In the genomic region with DNA sequence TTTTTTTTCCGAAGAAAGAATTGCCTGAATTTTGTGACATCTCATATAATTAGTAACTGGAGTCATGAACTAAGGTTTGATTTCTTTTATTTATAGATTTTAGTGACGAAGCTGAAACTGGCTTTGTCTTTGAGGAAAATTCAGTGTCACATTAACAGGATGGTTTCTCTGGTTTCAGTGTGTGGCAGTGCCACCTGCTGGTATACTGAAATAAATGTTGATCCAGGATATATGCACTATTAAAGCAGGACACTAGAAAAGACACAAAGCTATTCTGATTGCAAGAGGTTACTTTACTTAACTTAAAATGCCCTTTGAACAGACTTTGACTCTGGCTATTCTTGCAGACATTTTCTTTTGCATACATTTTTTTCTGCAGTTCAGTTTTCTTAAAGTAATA, we compare ENCODE assay signal across 9 mouse cellular contexts. TPM values are rescaled to one million over a fixed set of nuclear protein-coding genes. Genes with fewer than 3 reads are reported as not detected.
A peak's percentile ranks its signal among the peaks of the same experiment; 100 is the strongest.
DNase-seq lines count a peak whose midpoint lies in the region; ATAC-seq and TF ChIP-seq lines count a peak whose summit lies in the region.
"Had no signal": no experiment of that assay in that cellular context is flagged by ENCODE, and none has a peak within 500 bp of the region (broad histone marks: within the 10 kb centered on the region; RNA-seq: fewer than 3 reads in every experiment).

No protein-coding gene starts in this region.

- no peak for TF ChIP-seq CTCF in kidney, adult 2 months (conservative IDR thresholded peaks at IDR 0.05; ENCODE audit: insufficient read depth, insufficient read length, low read depth, low read length)

- TF ChIP-seq POLR2A in kidney, adult 2 months (IDR thresholded peaks at IDR 0.05; ENCODE audit: low read depth, low read length) = no peak

- H3K9me3 ChIP-seq in kidney, embryonic 16.5 days (ENCODE audit: low read length) = no peaks in the 10 kb centered on the region
- H3K9me3 ChIP-seq in embryonic facial prominence, embryonic 10.5 days = no peaks in the 10 kb centered on the region
- no peaks in the 10 kb centered on the region for H3K9me3 ChIP-seq in intestine, embryonic 15.5 days
- H3K9me3 ChIP-seq: embryonic facial prominence, embryonic 13.5 days had no signal

- no peak overlapping the region for H3K4me2 ChIP-seq in kidney, embryonic 16.5 days (replicated peaks; ENCODE audit: low read depth, low read length)
- no peak overlapping the region for H3K4me2 ChIP-seq in intestine, embryonic 15.5 days (replicated peaks)
- H3K4me2 ChIP-seq: embryonic facial prominence, embryonic 13.5 days had no signal

- no peak overlapping the region for H3K4me3 ChIP-seq in kidney, adult 2 months (ENCODE audit: insufficient read depth, low read depth, low read length)
- H3K4me3 ChIP-seq in kidney, embryonic 16.5 days (ENCODE audit: low read length) = no peak overlapping the region
- no peak overlapping the region for H3K4me3 ChIP-seq in embryonic facial prominence, embryonic 10.5 days
- H3K4me3 ChIP-seq in intestine, embryonic 15.5 days (replicated peaks) = no peak overlapping the region
- H3K4me3 ChIP-seq: embryonic facial prominence, embryonic 13.5 days had no signal

- H3K9ac ChIP-seq in kidney, embryonic 16.5 days (replicated peaks; ENCODE audit: low read length) = no peak overlapping the region
- no peak overlapping the region for H3K9ac ChIP-seq in intestine, embryonic 15.5 days
- H3K9ac ChIP-seq: embryonic facial prominence, embryonic 13.5 days had no signal

- H3K36me3 ChIP-seq in kidney, adult 2 months (ENCODE audit: control insufficient read depth, insufficient read depth, low read length) = no peaks in the 10 kb centered on the region
- H3K36me3 ChIP-seq in kidney, embryonic 16.5 days (ENCODE audit: insufficient read depth, low read length) = no peaks in the 10 kb centered on the region
- H3K36me3 ChIP-seq in embryonic facial prominence, embryonic 10.5 days (replicated peaks) = no peaks in the 10 kb centered on the region
- no peaks in the 10 kb centered on the region for H3K36me3 ChIP-seq in intestine, embryonic 15.5 days
- H3K36me3 ChIP-seq: embryonic facial prominence, embryonic 13.5 days had no signal

- H3K27ac ChIP-seq in kidney, adult 2 months (ENCODE audit: insufficient read depth, low read depth, low read length) = no peak overlapping the region
- H3K27ac ChIP-seq in kidney, embryonic 16.5 days (ENCODE audit: low read length) = no peak overlapping the region
- no peak overlapping the region for H3K27ac ChIP-seq in embryonic facial prominence, embryonic 10.5 days (replicated peaks)
- H3K27ac ChIP-seq in intestine, embryonic 15.5 days = no peak overlapping the region
- H3K27ac ChIP-seq: embryonic facial prominence, embryonic 13.5 days had no signal

- H3K4me1 ChIP-seq in kidney, adult 2 months (ENCODE audit: control insufficient read depth, insufficient read depth, low read length) = no peaks in the 10 kb centered on the region
- H3K4me1 ChIP-seq in kidney, embryonic 16.5 days (ENCODE audit: insufficient read depth, low read length) = no peaks in the 10 kb centered on the region
- no peaks in the 10 kb centered on the region for H3K4me1 ChIP-seq in embryonic facial prominence, embryonic 10.5 days
- H3K4me1 ChIP-seq in intestine, embryonic 15.5 days (replicated peaks) = no peaks in the 10 kb centered on the region
- H3K4me1 ChIP-seq: embryonic facial prominence, embryonic 13.5 days had no signal

- WGBS in kidney, adult 2 months = 27% methylated on average over 2 of the region's 2 CpGs
- 31% methylated on average over 2 of the region's 2 CpGs for WGBS in kidney, embryonic 16.5 days
- WGBS in embryonic facial prominence, embryonic 10.5 days = 52% methylated on average over 2 of the region's 2 CpGs
- 41% methylated on average over 2 of the region's 2 CpGs for WGBS in intestine, embryonic 15.5 days

- DNase-seq in kidney, adult 2 months = peak; percentile 41
- DNase-seq in B cell, adult 2 months = peak; percentile 23 to 29
- peak; percentile 14 for DNase-seq in MEL-GATA-1-ER (ENCODE audit: extremely low read depth, low read depth)
- DNase-seq in embryonic facial prominence, embryonic 10.5 days (ENCODE audit: low spot score) = peak; percentile 43
- DNase-seq in layer of hippocampus, postnatal 10 days (ENCODE audit: low spot score in 2 of 2) = peak; percentile 39 to 63
- DNase-seq in retina, embryonic 14.5 days (ENCODE audit: low spot score) = peak; percentile 77

- ATAC-seq in kidney, embryonic 16.5 days (ENCODE audit: low FRiP score, low TSS enrichment) = no peak
- no peak for ATAC-seq in intestine, embryonic 15.5 days

- no peaks in the 10 kb centered on the region; the same call in 1 of the 2 replicates for H3K27me3 ChIP-seq in kidney, adult 2 months (replicated peaks; ENCODE audit: control insufficient read depth, insufficient read depth, low read length)
- no peaks in the 10 kb centered on the region for H3K27me3 ChIP-seq in kidney, embryonic 16.5 days (ENCODE audit: insufficient read depth, low read length)
- H3K27me3 ChIP-seq in embryonic facial prominence, embryonic 10.5 days (replicated peaks; ENCODE audit: low read depth, poor library complexity, severe bottlenecking) = no peaks in the 10 kb centered on the region
- H3K27me3 ChIP-seq in intestine, embryonic 15.5 days (replicated peaks) = no peaks in the 10 kb centered on the region
- H3K27me3 ChIP-seq: embryonic facial prominence, embryonic 13.5 days had no signal

RNA-seq across cellular contexts. Expression of gene Pou1f1, which starts 23.3 kb away (rescaled TPM):
- not detected in 2 replicates for polyA plus RNA-seq in kidney, adult 2 months (2012; rRNA removed)
- polyA plus RNA-seq in kidney, embryonic 16.5 days (2015; fragmentation: Nextera tagmentation; extraction: Ambion mirVana) = not detected in 2 replicates
- not detected in 2 replicates for polyA plus RNA-seq in embryonic facial prominence, embryonic 10.5 days (2016; fragmentation: Nextera tagmentation; extraction: Ambion mirVana)
- total RNA-seq in layer of hippocampus, postnatal 10 days (2021) = not detected
- not detected in 2 replicates for polyA plus RNA-seq in intestine, embryonic 15.5 days (2015; fragmentation: Nextera tagmentation; extraction: Ambion mirVana)
- polyA plus RNA-seq: embryonic facial prominence, embryonic 13.5 days had no signal

Comparison
In these comparisons a context has a peak if more than half of its experiments do, and no peak if none do; other contexts are left out.
1. DNase-seq: peak in every context shown above with its lines; median percentile 77 in retina, embryonic 14.5 days; 51 in layer of hippocampus, postnatal 10 days; 43 in embryonic facial prominence, embryonic 10.5 days; 41 in kidney, adult 2 months; 26 in B cell, adult 2 months; 14 in MEL-GATA-1-ER.